Mouse (Mus musculus): ENCODE data around the gene Metrn.

GRCm38 (mm10) chr17:25792615-25793014, 4.3 kb downstream of the Metrn start, which contains the start of gene Fam173a:
- TF ChIP-seq CTCF (IDR thresholded peaks at IDR 0.05; ENCODE audit: low read depth, low read length) (no peak), POLR2A (IDR thresholded peaks at IDR 0.05; ENCODE audit: borderline replicate concordance, low read depth, low read length) (no peak)

Data from bone marrow macrophage, adult 2 months (primary cell).